Mouse (Mus musculus) kidney, postnatal 0 days (tissue): Measurements from ENCODE around the gene Fat3. TPM values are rescaled to one million over a fixed set of nuclear protein-coding genes. Genes with fewer than 3 reads are reported as not detected.
A peak's percentile ranks its signal among the peaks of the same experiment; 100 is the strongest.

ENCODE experiments used
- ATAC-seq: fragments of 200-750 bp; cut with Nextera tagmentation; replicated peaks from 2 replicates; pipeline ENCODE4 v1.8.0; 2017; ENCODE audit warnings: low read depth, moderate number of reproducible peaks, moderate TSS enrichment, moderate library complexity; ENCODE audit not compliant: low FRiP score
- DNase-seq: peaks from one replicate; pipeline ENCODE4 v3.0.0-alpha.2; 2016; ENCODE audit warnings: low spot score
- H3K27ac ChIP-seq: fragments of 300-500 bp; sonication (generic); 2 replicates; pipeline ENCODE4 v1.5.1; 2014; ENCODE audit warnings: mild to moderate bottlenecking
- H3K27me3 ChIP-seq: fragments of 300-500 bp; sonication (generic); 2 replicates; pipeline ENCODE4 v1.6.1; 2014; ENCODE audit warnings: low read length, mixed read lengths; ENCODE audit not compliant: insufficient read depth
- H3K36me3 ChIP-seq: fragments of 300-500 bp; sonication (generic); 2 replicates; pipeline ENCODE4 v1.6.1; 2014; ENCODE audit warnings: low read length, mixed read lengths; ENCODE audit not compliant: insufficient read depth
- H3K4me1 ChIP-seq: fragments of 300-500 bp; sonication (generic); replicated peaks from 2 replicates; pipeline ENCODE4 v1.6.1; 2014; ENCODE audit warnings: antibody characterized with exemption, low read length, mixed read lengths; ENCODE audit not compliant: insufficient read depth
- H3K4me2 ChIP-seq: fragments of 300-500 bp; sonication (generic); 2 replicates; pipeline ENCODE4 v1.6.1; 2014; ENCODE audit warnings: mild to moderate bottlenecking, low read length, moderate library complexity, mixed read lengths
- H3K4me3 ChIP-seq: fragments of 300-500 bp; sonication (generic); replicated peaks from 2 replicates; pipeline ENCODE4 v1.5.1; 2014; ENCODE audit warnings: low read depth, low read length
- H3K9ac ChIP-seq: fragments of 300-500 bp; sonication (generic); 2 replicates; pipeline ENCODE4 v1.6.1; 2014; ENCODE audit warnings: low read depth, low read length
- H3K9me3 ChIP-seq: fragments of 300-500 bp; sonication (generic); replicated peaks from 2 replicates; pipeline ENCODE4 v1.6.1; 2016; ENCODE audit warnings: low read length, inconsistent platforms, mixed read lengths
- CTCF ChIP-seq: IDR thresholded peaks from 2 replicates; pipeline ENCODE4 v1.5.1; 2016; ENCODE audit warnings: antibody characterized with exemption, low read depth, mild to moderate bottlenecking, moderate library complexity
- WGBS: fragments of 180-500 bp; shearing (Covaris S2); extraction: QIAGEN DNeasy Blood & Tissue Kit; methylation state at CpG from one replicate; pipeline ENCODE4 v1.1.7; 2014; 5-methylcytosine and 5-hydroxymethylcytosine counted together
- polyA plus RNA-seq: library from polyadenylated mRNA; unstranded; fragments of >200 nt; fragmentation: Nextera tagmentation; extraction: Ambion mirVana; gene quantifications from 2 replicates; pipeline ENCODE4 v1.2.1, GENCODE M21; 2015

Gene Fat3
- polyA plus RNA-seq, 1 experiment from 2014 or later = 1.5 TPM

- no peaks in the 10 kb centered on the region for H3K27me3 ChIP-seq
Measured at GRCm38 (mm10) chr9:15916600-15916999, 584.5 kb downstream of the Fat3 start.

GRCm38 (mm10) chr9:15912735-15913134 is 588.4 kb downstream of the Fat3 start:
- ATAC-seq (no peak), DNase-seq (peak; percentile 7)
- no peaks in the 10 kb centered on the region for H3K27me3 ChIP-seq
- no peak overlapping the region for H3K9ac ChIP-seq
- WGBS = 27% methylated on average over 1 of the region's 1 CpGs
- H3K4me3 ChIP-seq = no peak overlapping the region
- no peak overlapping the region for H3K4me2 ChIP-seq
- no peak for TF ChIP-seq CTCF
- H3K9me3 ChIP-seq = no peaks in the 10 kb centered on the region
- H3K27ac ChIP-seq = no peak overlapping the region
- H3K36me3 ChIP-seq = no peaks in the 10 kb centered on the region
- no peaks in the 10 kb centered on the region for H3K4me1 ChIP-seq

More at GRCm38 (mm10) chr9:15916600-15916999, 584.5 kb downstream of the Fat3 start:
- Histone ChIP-seq H3K27ac (no peak overlapping the region), H3K9ac (no peak overlapping the region), H3K36me3 (no peaks in the 10 kb centered on the region), H3K9me3 (no peaks in the 10 kb centered on the region), H3K4me3 (no peak overlapping the region), H3K4me1 (no peaks in the 10 kb centered on the region), H3K4me2 (no peak overlapping the region)
- ATAC-seq (no peak), DNase-seq (no peak)
- no peak for TF ChIP-seq CTCF

GRCm38 (mm10) chr9:15909397-15910113 is 591.5 kb downstream of the Fat3 start:
- Histone ChIP-seq H3K27ac (no peak overlapping the region), H3K4me3 (no peak overlapping the region), H3K9me3 (no peaks in the 10 kb centered on the region), H3K4me2 (no peak overlapping the region), H3K9ac (no peak overlapping the region), H3K36me3 (no peaks in the 10 kb centered on the region), H3K27me3 (no peaks in the 10 kb centered on the region), H3K4me1 (no peaks in the 10 kb centered on the region)
- no peak for TF ChIP-seq CTCF
- DNase-seq (no peak), ATAC-seq (no peak)
- 70% methylated on average over 2 of the region's 2 CpGs for WGBS

GRCm38 (mm10) chr9:15903948-15904750 is 596.9 kb downstream of the Fat3 start:
- Histone ChIP-seq H3K36me3 (no peaks in the 10 kb centered on the region), H3K9me3 (no peaks in the 10 kb centered on the region), H3K4me3 (no peak overlapping the region), H3K4me1 (no peaks in the 10 kb centered on the region), H3K9ac (no peak overlapping the region), H3K27ac (no peak overlapping the region), H3K4me2 (no peak overlapping the region), H3K27me3 (no peaks in the 10 kb centered on the region)
- ATAC-seq (no peak), DNase-seq (no peak)
- WGBS = 62% methylated on average over 9 of the region's 9 CpGs
- no peak for TF ChIP-seq CTCF

GRCm38 (mm10) chr9:15898112-15898511 is 603.0 kb downstream of the Fat3 start:
- DNase-seq = no peak
- H3K36me3 ChIP-seq = no peaks in the 10 kb centered on the region

GRCm38 (mm10) chr9:15886756-15887155 is 614.3 kb downstream of the Fat3 start:
- Histone ChIP-seq H3K36me3 (no peaks in the 10 kb centered on the region), H3K9ac (no peak overlapping the region), H3K9me3 (no peaks in the 10 kb centered on the region), H3K4me1 (no peaks in the 10 kb centered on the region), H3K4me3 (no peak overlapping the region), H3K27ac (no peak overlapping the region), H3K27me3 (no peaks in the 10 kb centered on the region), H3K4me2 (no peak overlapping the region)
- no peak for TF ChIP-seq CTCF
- DNase-seq = no peak
- ATAC-seq = no peak
- WGBS = 47% methylated on average over 5 of the region's 5 CpGs

More at GRCm38 (mm10) chr9:15898112-15898511, 603.0 kb downstream of the Fat3 start:
- TF ChIP-seq CTCF = no peak
- Histone ChIP-seq H3K9me3 (no peaks in the 10 kb centered on the region), H3K27me3 (no peaks in the 10 kb centered on the region), H3K4me3 (no peak overlapping the region), H3K4me2 (no peak overlapping the region), H3K9ac (no peak overlapping the region), H3K4me1 (no peaks in the 10 kb centered on the region), H3K27ac (no peak overlapping the region)
- WGBS = 74% methylated on average over 2 of the region's 2 CpGs
- ATAC-seq = no peak
